Mouse (Mus musculus): Measurements from ENCODE around the gene Snu13.
A peak's percentile ranks its signal among the peaks of the same experiment; 100 is the strongest.

Gene Snu13

GRCm38 (mm10) chr15:82047080-82047883 is at the start of gene Snu13:
Snu13 (minus strand) TSS chr15:82047598.
- DNase-seq (ENCODE audit: low read depth, low spot score), result peak; percentile 92

GRCm38 (mm10) chr15:82091061-82091460 is 43.7 kb upstream of the Snu13 start:
- no peak for DNase-seq (ENCODE audit: low read depth, low spot score)

GRCm38 (mm10) chr15:82087266-82087665 is 39.9 kb upstream of the Snu13 start:
- peak; percentile 71 for DNase-seq (ENCODE audit: low read depth, low spot score)

GRCm38 (mm10) chr15:82086131-82086530 is 38.7 kb upstream of the Snu13 start:
- DNase-seq (ENCODE audit: low read depth, low spot score), result no peak

- no peak for DNase-seq (ENCODE audit: low read depth, low spot score)
Observed at GRCm38 (mm10) chr15:82085606-82086005, 38.2 kb upstream of the Snu13 start.

DNA sequence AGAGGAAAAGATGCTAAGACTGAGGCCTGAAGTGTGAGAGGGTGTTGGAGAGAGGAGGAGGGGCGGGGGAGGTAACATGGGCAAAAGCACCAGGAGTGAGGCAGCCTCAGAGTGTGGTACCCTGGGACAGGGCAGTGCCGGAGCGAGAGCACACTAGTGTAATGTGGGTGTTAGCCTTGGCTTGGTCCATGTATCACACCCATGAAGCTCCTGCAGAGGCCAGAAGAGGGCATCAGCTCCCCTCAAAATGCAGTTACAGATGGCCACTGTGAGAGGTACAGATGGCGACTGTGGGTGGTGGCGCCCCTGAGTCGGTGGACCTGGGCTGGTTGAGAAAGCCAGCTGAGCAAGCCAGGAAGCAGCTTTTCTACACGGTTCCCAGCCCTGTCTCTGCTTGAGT is 33.8 kb upstream of the Snu13 start:
- no peak for DNase-seq (ENCODE audit: low read depth, low spot score)

DNA sequence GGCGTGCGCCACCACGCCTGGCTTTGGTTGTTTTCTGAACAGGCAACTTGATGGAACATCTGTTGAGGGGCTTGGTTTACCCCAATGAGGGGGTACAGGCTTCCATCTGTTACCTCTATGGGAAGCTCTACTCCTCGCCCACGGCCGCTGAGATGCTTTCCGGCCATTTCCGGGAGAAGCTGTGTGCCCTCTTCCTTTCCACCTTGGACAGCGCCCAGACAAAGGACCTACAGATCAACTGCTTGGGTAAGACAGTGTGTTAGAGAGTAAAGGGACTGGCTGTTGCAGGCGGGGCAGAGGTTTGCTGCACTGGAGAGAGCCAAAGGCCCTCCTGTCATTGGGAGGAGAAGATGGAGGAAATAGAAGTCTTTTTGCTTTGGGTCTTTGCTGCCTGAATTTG is 32.5 kb upstream of the Snu13 start:
- DNase-seq (ENCODE audit: low read depth, low spot score), result peak; percentile 76

DNA sequence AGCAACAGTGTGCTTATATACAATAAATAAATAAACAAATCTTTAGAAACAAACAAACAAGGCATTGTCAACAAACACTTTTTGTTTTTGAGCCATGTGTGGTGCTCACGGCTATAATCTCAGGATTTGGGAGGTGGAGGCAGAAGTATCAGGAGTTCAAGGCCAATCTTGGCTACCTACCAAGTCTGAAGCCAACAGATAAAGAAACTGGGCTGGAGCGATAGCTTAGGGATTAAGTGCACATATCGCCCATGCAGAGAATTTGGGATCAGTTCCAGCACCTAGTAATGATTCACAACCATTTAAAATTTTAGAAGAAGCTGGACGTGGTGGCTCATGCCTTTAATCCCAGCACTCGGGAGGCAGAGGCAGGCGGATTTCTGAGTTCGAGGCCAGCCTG is 26.1 kb upstream of the Snu13 start:
- DNase-seq (ENCODE audit: low read depth, low spot score), result no peak

DNA sequence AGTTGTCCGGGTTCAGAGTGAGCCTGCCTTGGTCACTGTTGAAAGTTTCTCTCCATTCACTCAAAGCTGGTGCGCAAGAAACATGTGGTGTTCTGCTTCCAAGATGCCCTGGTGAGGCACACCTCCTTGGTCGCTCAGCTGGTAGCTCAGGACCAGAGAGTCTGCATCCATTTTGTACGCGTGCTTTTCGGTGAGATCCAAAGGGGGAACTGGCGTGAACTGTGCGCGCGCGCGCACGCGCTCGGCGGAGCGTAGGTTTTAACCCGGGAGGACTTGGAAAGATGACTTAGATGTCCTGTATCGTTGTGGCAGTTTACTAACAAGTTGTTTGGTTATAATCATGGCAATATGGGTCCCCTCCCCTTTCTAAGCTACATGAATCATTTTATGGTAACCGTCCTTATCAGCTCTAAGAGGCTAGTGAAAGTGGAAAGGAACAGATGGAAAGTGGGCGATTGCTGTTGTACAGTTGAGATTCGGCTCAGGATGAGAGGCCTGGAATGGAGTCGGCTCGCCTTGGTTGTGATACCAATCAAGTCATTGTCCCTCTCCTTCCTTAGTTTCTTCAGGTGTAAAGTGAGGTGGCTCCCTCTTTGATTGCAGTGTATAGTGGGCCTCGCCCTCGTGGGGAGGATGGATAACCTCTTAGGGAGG is 24.5 kb upstream of the Snu13 start:
- peak; percentile 77 for DNase-seq (ENCODE audit: low read depth, low spot score)

GRCm38 (mm10) chr15:82069898-82070297 is 22.5 kb upstream of the Snu13 start, which contains the start of gene Mei1:
Mei1 (plus strand) TSS chr15:82069996.
- DNase-seq (ENCODE audit: low read depth, low spot score), result peak; percentile 79

- DNase-seq (ENCODE audit: low read depth, low spot score), result peak; percentile 92
Observed at GRCm38 (mm10) chr15:82065511-82065910, 18.1 kb upstream of the Snu13 start.

DNA sequence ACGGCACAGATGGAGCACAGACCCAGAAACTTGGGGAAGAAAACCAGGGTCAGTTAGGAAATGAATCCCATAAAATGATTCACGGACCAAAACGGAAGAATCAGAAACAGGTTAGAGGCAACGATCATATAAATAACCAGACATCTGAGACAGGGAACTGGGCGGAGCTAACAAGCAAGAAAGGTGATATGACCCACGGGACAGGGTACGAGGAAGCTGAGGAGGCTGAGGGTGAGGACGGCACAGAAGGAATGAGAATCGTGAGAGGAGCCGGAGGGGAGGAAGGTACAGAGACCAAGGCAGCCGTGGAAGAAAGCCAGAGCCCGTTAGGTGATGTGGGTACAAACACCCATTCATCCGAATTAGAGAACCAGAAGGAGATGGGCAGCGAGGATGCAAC is 16.5 kb upstream of the Snu13 start:
- no peak for DNase-seq (ENCODE audit: low read depth, low spot score)

DNA sequence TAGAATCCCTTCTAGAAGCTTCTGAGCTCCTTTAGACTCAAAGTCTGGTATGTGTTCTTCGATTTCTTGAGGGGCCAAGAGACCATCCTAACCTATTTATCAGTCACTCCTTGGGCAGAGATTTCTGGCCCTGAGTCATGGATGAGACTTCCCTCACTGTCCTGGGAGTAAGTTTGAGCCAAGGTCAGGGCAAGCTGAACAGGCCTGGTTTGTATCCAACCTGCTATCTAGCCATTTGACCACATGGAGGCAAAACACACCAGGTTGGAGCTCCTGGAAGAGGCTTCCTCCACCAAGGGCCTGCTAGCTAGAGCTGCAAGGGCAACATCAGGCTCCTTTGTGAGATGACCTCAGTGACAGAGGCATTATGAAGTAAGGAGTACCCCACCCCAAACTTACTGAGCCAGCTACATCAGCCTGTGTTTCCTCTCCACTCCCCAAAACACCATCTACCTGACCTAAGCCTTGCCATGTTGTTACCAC is 11.4 kb upstream of the Snu13 start, which contains the start of gene 4930407I10Rik:
TSS of gene 4930407I10Rik (plus strand) at position 433 of the 483 bp plus-strand sequence.
- DNase-seq (ENCODE audit: low read depth, low spot score), result no peak

DNA sequence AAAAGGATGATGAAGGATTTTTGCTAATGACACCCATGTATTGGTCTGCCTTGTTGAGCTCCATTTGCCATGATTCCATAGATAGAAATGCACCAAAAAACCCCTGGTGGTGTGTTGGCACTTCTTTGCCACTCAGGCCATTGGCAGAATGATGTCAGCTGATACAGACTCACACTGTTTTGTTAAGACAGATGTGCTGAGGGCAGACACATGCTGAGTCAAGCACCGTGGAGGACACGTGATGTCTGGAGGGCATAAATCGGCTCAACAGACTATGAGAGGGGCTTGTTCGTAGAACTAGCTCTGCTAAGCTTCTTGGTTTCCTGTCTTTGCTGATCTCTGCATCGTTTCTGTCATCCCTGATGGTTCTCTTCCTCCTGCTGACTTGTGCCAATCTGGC is 5.1 kb upstream of the Snu13 start:
- no peak for DNase-seq (ENCODE audit: low read depth, low spot score)

DNA sequence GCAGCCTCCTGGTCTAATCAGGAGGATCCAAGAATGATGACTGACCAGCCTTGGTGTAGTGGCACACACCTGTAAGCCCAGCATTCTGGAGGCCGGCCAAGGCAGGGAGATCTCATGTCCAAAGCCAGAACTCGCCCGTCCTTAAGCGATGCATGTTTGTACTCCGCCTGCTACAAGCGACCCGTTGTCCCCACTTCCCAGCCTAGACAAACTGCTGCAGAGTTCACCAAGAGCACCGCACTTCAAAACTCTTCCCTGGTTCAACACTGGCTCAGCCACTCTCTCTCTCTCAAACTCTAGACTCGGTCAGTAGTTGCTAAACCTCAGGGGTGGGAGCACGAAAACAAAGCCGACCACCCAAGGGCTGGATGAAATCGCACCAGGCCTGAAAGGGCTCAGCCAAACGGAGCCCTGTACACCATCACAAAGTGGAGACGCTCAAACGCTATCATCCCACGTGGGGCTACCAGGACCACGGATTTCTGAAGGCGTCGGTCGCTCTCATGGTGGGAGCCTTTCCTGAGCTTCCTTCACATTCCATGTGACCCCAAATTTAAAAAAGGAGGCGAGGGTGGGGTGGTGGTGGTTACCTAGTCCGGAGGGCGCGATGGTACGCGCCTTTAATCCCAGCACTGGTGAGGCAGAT is 1.0 kb downstream of the Snu13 start:
- DNase-seq (ENCODE audit: low read depth, low spot score), result peak; percentile 42

- peak; percentile 75 for DNase-seq (ENCODE audit: low read depth, low spot score)
Observed at GRCm38 (mm10) chr15:82044166-82044784, 3.1 kb downstream of the Snu13 start.

- DNase-seq (ENCODE audit: low read depth, low spot score), result peak; percentile 77
Observed at GRCm38 (mm10) chr15:82040650-82041049, 6.7 kb downstream of the Snu13 start.

GRCm38 (mm10) chr15:82035904-82036689 is 11.3 kb downstream of the Snu13 start:
- peak; percentile 78 for DNase-seq (ENCODE audit: low read depth, low spot score)

- DNase-seq (ENCODE audit: low read depth, low spot score), result no peak
Observed at GRCm38 (mm10) chr15:82033762-82034161, 13.6 kb downstream of the Snu13 start, which contains the start of gene Desi1. Desi1 (minus strand) TSS chr15:82033862.

GRCm38 (mm10) chr15:82032386-82032785 is 15.0 kb downstream of the Snu13 start:
- no peak for DNase-seq (ENCODE audit: low read depth, low spot score)

DNA sequence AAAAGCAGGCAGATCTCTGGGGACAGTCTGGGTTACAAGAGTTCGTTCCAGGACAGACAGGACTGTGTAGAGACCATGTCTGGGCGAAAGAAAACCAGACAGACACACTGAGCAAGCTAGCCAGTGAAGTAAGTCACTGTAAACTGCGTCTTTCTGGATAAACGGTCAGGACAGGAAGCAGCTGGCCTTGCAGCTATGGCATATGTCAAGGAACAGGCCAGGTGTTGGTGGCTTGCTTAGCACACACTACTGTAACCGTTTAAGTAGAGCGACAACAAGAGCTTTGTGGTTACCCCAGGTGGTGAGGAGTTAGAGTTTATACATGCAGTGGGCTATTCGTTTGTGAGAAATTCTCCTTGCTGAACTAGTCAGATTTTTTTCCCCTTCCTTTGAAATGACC is 19.7 kb downstream of the Snu13 start:
- no peak for DNase-seq (ENCODE audit: low read depth, low spot score)

Measured in ZHBTc4 (cell line).